ENCODE assay signal across 11 mouse cellular contexts in the genomic region with DNA sequence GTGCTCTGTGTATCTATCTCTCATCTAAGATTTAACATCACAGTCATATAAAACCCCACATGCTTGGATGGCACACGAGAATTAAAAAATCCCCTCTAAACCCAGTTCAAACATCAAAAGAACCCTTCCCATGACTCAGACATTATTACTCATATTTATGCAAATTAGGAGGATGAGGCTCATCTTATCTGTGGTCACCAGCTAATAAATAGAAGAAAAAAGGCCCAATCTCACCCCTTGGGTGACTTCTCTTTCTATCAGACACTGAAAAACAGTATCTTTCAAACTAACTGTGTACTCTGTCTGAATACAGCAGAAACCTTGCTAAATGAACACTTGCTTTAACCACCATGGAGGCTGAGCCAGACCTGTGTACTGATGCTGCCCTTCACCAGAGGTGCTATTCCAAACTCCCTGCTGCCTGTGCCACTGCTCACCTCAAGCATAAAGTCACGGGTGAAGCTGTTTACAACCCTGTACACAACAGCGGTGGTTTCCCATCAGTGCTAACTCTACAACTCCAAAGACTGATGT. TPM values are rescaled to one million over a fixed set of nuclear protein-coding genes. Genes with fewer than 3 reads are reported as not detected.
DNase-seq lines count a peak whose midpoint lies in the region; ATAC-seq and TF ChIP-seq lines count a peak whose summit lies in the region.
"Had no signal": no experiment of that assay in that cellular context is flagged by ENCODE, and none has a peak within 500 bp of the region (broad histone marks: within the 10 kb centered on the region; RNA-seq: fewer than 3 reads in every experiment).

No protein-coding gene starts in this region.

- peak overlapping the region; percentile 98; the same call in 1 of the 2 replicates for H3K4me3 ChIP-seq in hindbrain, embryonic 13.5 days
- no peak overlapping the region for H3K4me3 ChIP-seq in hindbrain, embryonic 11.5 days (ENCODE audit: low read depth, low read length)
- H3K4me3 ChIP-seq in G1E (ENCODE audit: low read depth, low read length): peak overlapping the region; percentile 43; the same call in 1 of the 2 replicates
- H3K4me3 ChIP-seq in hindbrain, embryonic 15.5 days: no peak overlapping the region
- H3K4me3 ChIP-seq in midbrain, embryonic 13.5 days (replicated peaks): peak overlapping the region; percentile 11

- no peak overlapping the region for H3K27ac ChIP-seq in hindbrain, embryonic 13.5 days
- no peak overlapping the region for H3K27ac ChIP-seq in hindbrain, embryonic 11.5 days (ENCODE audit: low read depth, low read length)
- no peak overlapping the region for H3K27ac ChIP-seq in hindbrain, embryonic 15.5 days (replicated peaks)
- no peak overlapping the region for H3K27ac ChIP-seq in midbrain, embryonic 13.5 days

- peaks cover 70% of the 10 kb centered on the region for H3K4me1 ChIP-seq in hindbrain, embryonic 13.5 days (replicated peaks)
- H3K4me1 ChIP-seq in hindbrain, embryonic 11.5 days (replicated peaks; ENCODE audit: control insufficient read depth, insufficient read depth, low read length): peaks cover 7% of the 10 kb centered on the region
- H3K4me1 ChIP-seq in G1E (ENCODE audit: insufficient read depth, low read depth, low read length): peaks cover 70% of the 10 kb centered on the region
- peaks cover 67% of the 10 kb centered on the region for H3K4me1 ChIP-seq in hindbrain, embryonic 15.5 days (replicated peaks)
- peaks cover 70% of the 10 kb centered on the region for H3K4me1 ChIP-seq in midbrain, embryonic 13.5 days (replicated peaks)

- no peak for TF ChIP-seq CTCF in G1E (IDR thresholded peaks at IDR 0.05; ENCODE audit: low read depth, low read length)

- H3K36me3 ChIP-seq in hindbrain, embryonic 13.5 days: peaks cover 3% of the 10 kb centered on the region; the same call in 1 of the 2 replicates
- no peaks in the 10 kb centered on the region for H3K36me3 ChIP-seq in hindbrain, embryonic 11.5 days (ENCODE audit: control insufficient read depth, insufficient read depth, low read length)
- peaks cover 23% of the 10 kb centered on the region for H3K36me3 ChIP-seq in G1E (replicated peaks)
- H3K36me3 ChIP-seq in hindbrain, embryonic 15.5 days: no peaks in the 10 kb centered on the region
- H3K36me3 ChIP-seq in midbrain, embryonic 13.5 days: no peaks in the 10 kb centered on the region

- H3K9me3 ChIP-seq in hindbrain, embryonic 13.5 days: no peaks in the 10 kb centered on the region
- H3K9me3 ChIP-seq in hindbrain, embryonic 11.5 days (ENCODE audit: control insufficient read depth, low read length): no peaks in the 10 kb centered on the region
- no peaks in the 10 kb centered on the region for H3K9me3 ChIP-seq in G1E (replicated peaks)
- no peaks in the 10 kb centered on the region for H3K9me3 ChIP-seq in hindbrain, embryonic 15.5 days
- no peaks in the 10 kb centered on the region for H3K9me3 ChIP-seq in midbrain, embryonic 13.5 days

- no peak for DNase-seq in hindbrain, embryonic 11.5 days (ENCODE audit: low spot score)
- peak; percentile 63 for DNase-seq in G1E (ENCODE audit: low spot score)
- DNase-seq in embryo, embryonic 10.5 days (ENCODE audit: low spot score): no peak
- no peak for DNase-seq in heart, postnatal 14 days
- DNase-seq: adrenal gland, postnatal 10 days; gastrocnemius, postnatal 10 days; right cerebral cortex, postnatal 4 days had no signal

- H3K27me3 ChIP-seq in hindbrain, embryonic 13.5 days: no peaks in the 10 kb centered on the region
- H3K27me3 ChIP-seq in hindbrain, embryonic 11.5 days (ENCODE audit: control insufficient read depth, insufficient read depth, low read length): no peaks in the 10 kb centered on the region
- no peaks in the 10 kb centered on the region for H3K27me3 ChIP-seq in G1E (ENCODE audit: insufficient read depth, low read length)
- no peaks in the 10 kb centered on the region for H3K27me3 ChIP-seq in hindbrain, embryonic 15.5 days
- 0 out of 2 replicates have a peak, but pooled peaks cover 11% of the 10 kb centered on the region for H3K27me3 ChIP-seq in midbrain, embryonic 13.5 days

- H3K4me2 ChIP-seq in hindbrain, embryonic 13.5 days: peak overlapping the region; percentile 70
- H3K4me2 ChIP-seq in hindbrain, embryonic 11.5 days (replicated peaks; ENCODE audit: low read depth, low read length): no peak overlapping the region
- peak overlapping the region; percentile 74 for H3K4me2 ChIP-seq in hindbrain, embryonic 15.5 days
- peak overlapping the region; percentile 84 for H3K4me2 ChIP-seq in midbrain, embryonic 13.5 days (replicated peaks)

- whole genome bisulfite sequencing in hindbrain, embryonic 13.5 days: 73% methylated on average over 3 of the region's 3 CpGs
- whole genome bisulfite sequencing in hindbrain, embryonic 11.5 days: 79% methylated on average over 3 of the region's 3 CpGs
- WGBS in hindbrain, embryonic 15.5 days: 73% methylated on average over 3 of the region's 3 CpGs
- 71% methylated on average over 3 of the region's 3 CpGs for WGBS in midbrain, embryonic 13.5 days

- H3K9ac ChIP-seq in hindbrain, embryonic 13.5 days: peak overlapping the region; percentile 31; the same call in 1 of the 2 replicates
- no peak overlapping the region for H3K9ac ChIP-seq in hindbrain, embryonic 11.5 days (ENCODE audit: low read depth, low read length)
- H3K9ac ChIP-seq in hindbrain, embryonic 15.5 days: no peak overlapping the region
- peak overlapping the region; percentile 37; the same call in 1 of the 2 replicates for H3K9ac ChIP-seq in midbrain, embryonic 13.5 days (replicated peaks)

- ATAC-seq in hindbrain, embryonic 13.5 days (ENCODE audit: low FRiP score): no peak
- ATAC-seq in hindbrain, embryonic 11.5 days (ENCODE audit: low FRiP score): no peak
- peak; percentile 69 for ATAC-seq in G1E (ENCODE audit: extremely low read depth, insufficient number of reproducible peaks, low FRiP score, poor library complexity, severe bottlenecking)
- ATAC-seq in hindbrain, embryonic 15.5 days (ENCODE audit: low FRiP score, low read depth): no peak
- no peak for ATAC-seq in midbrain, embryonic 13.5 days
- no peak for ATAC-seq in granulocyte monocyte progenitor cell, adult 5-6 weeks (replicated peaks; ENCODE audit: poor library complexity, severe bottlenecking)

- intact Hi-C loops in heart, postnatal 14 days (cut with DNase I): no loop called here

RNA-seq across cellular contexts. Expression of gene Hacd3, which starts 2.8 kb away (rescaled TPM):
- 202 and 206 TPM in 2 replicates for polyA plus RNA-seq in hindbrain, embryonic 13.5 days (2015; fragmentation: Nextera tagmentation; extraction: Ambion mirVana)
- 114 and 127 TPM in 2 replicates for polyA plus RNA-seq in hindbrain, embryonic 11.5 days (2014; fragmentation: Nextera tagmentation; extraction: Ambion mirVana)
- total RNA-seq in G1E (2014; fragmentation: Nextera tagmentation) (22.0 and 22.3 TPM in 2 replicates), G1E (2017) (48.1 and 49.0 TPM in 2 replicates)
- polyA plus RNA-seq in G1E (2012): 3.0 and 3.3 TPM in 2 replicates
- 219 and 223 TPM in 2 replicates for polyA plus RNA-seq in hindbrain, embryonic 15.5 days (2015; fragmentation: Nextera tagmentation; extraction: Ambion mirVana)
- 188 and 192 TPM in 2 replicates for polyA plus RNA-seq in midbrain, embryonic 13.5 days (2015; fragmentation: Nextera tagmentation; extraction: Ambion mirVana)
- total RNA-seq in granulocyte monocyte progenitor cell, adult 5-6 weeks (2014; fragmentation: Nextera tagmentation): 26.9 and 30.3 TPM in 2 replicates
- 43.8 and 60.3 TPM in 2 replicates for total RNA-seq in granulocyte monocyte progenitor cell, adult 5-6 weeks (2017)
- total RNA-seq in heart, postnatal 14 days (2021): 10 to 100 TPM; 17.7 to 20.9 TPM

RNA-seq across cellular contexts. Expression of gene Dpp8, which starts 13.6 kb away (rescaled TPM):
- polyA plus RNA-seq in hindbrain, embryonic 13.5 days (2015; fragmentation: Nextera tagmentation; extraction: Ambion mirVana): 36.8 and 39.3 TPM in 2 replicates
- polyA plus RNA-seq in hindbrain, embryonic 11.5 days (2014; fragmentation: Nextera tagmentation; extraction: Ambion mirVana): 34.4 and 35.4 TPM in 2 replicates
- total RNA-seq in G1E (2014; fragmentation: Nextera tagmentation) (137 and 145 TPM in 2 replicates), G1E (2017) (125 and 133 TPM in 2 replicates)
- 11.6 and 13.6 TPM in 2 replicates for polyA plus RNA-seq in G1E (2012)
- 39.5 and 39.6 TPM in 2 replicates for polyA plus RNA-seq in hindbrain, embryonic 15.5 days (2015; fragmentation: Nextera tagmentation; extraction: Ambion mirVana)
- polyA plus RNA-seq in midbrain, embryonic 13.5 days (2015; fragmentation: Nextera tagmentation; extraction: Ambion mirVana): 40.4 and 45.5 TPM in 2 replicates
- 78.6 and 82.8 TPM in 2 replicates for total RNA-seq in granulocyte monocyte progenitor cell, adult 5-6 weeks (2014; fragmentation: Nextera tagmentation)
- total RNA-seq in granulocyte monocyte progenitor cell, adult 5-6 weeks (2017): 86.4 and 93.8 TPM in 2 replicates
- 10 to 100 TPM; 67.5 to 74.3 TPM for total RNA-seq in heart, postnatal 14 days (2021)

RNA-seq across cellular contexts. Expression of gene Ints14, which starts 58.0 kb away (rescaled TPM):
- polyA plus RNA-seq in hindbrain, embryonic 13.5 days (2015; fragmentation: Nextera tagmentation; extraction: Ambion mirVana): 40.6 and 43.9 TPM in 2 replicates
- polyA plus RNA-seq in hindbrain, embryonic 11.5 days (2014; fragmentation: Nextera tagmentation; extraction: Ambion mirVana): 68.2 and 72.0 TPM in 2 replicates
- total RNA-seq in G1E (2014; fragmentation: Nextera tagmentation) (46.3 and 50.1 TPM in 2 replicates), G1E (2017) (42.0 and 43.2 TPM in 2 replicates)
- polyA plus RNA-seq in G1E (2012): 36.4 and 42.7 TPM in 2 replicates
- 33.3 and 35.8 TPM in 2 replicates for polyA plus RNA-seq in hindbrain, embryonic 15.5 days (2015; fragmentation: Nextera tagmentation; extraction: Ambion mirVana)
- polyA plus RNA-seq in midbrain, embryonic 13.5 days (2015; fragmentation: Nextera tagmentation; extraction: Ambion mirVana): 46.1 and 50.3 TPM in 2 replicates
- 27.8 and 39.6 TPM in 2 replicates for total RNA-seq in granulocyte monocyte progenitor cell, adult 5-6 weeks (2014; fragmentation: Nextera tagmentation)
- 29.8 and 32.1 TPM in 2 replicates for total RNA-seq in granulocyte monocyte progenitor cell, adult 5-6 weeks (2017)
- 10 to 100 TPM; 17.8 to 19.4 TPM for total RNA-seq in heart, postnatal 14 days (2021)

Comparison
In these comparisons a context has a peak if more than half of its experiments do, and no peak if none do; other contexts are left out.
1. H3K4me3 ChIP-seq: peak in hindbrain, embryonic 13.5 days (single experiment), G1E (single experiment) and midbrain, embryonic 13.5 days (single experiment); none in hindbrain, embryonic 11.5 days (single experiment) and hindbrain, embryonic 15.5 days (single experiment).
2. H3K9ac ChIP-seq: peak in hindbrain, embryonic 13.5 days (single experiment) and midbrain, embryonic 13.5 days (single experiment); none in hindbrain, embryonic 11.5 days (single experiment) and hindbrain, embryonic 15.5 days (single experiment).
3. RNA of gene Hacd3, which starts 2.8 kb away (polyA plus RNA-seq): 219 to 223 TPM in hindbrain, embryonic 15.5 days, 202 to 206 TPM in hindbrain, embryonic 13.5 days, 188 to 192 TPM in midbrain, embryonic 13.5 days and 114 to 127 TPM in hindbrain, embryonic 11.5 days; 3.0 to 3.3 TPM in G1E; every median in the first group is over 10 times any median in the second.